Mouse (Mus musculus): ENCODE measurements around the gene Dmap1. TPM values are rescaled to one million over a fixed set of nuclear protein-coding genes. Genes with fewer than 3 reads are reported as not detected.

Gene Dmap1
- polyA plus RNA-seq, 1 experiment, result 20.5 TPM

GRCm38 (mm10) chr4:117634642-117635041, 47.4 kb downstream of the Dmap1 start:
- WGBS, result 79% methylated on average over 7 of the region's 7 CpGs
- TF ChIP-seq CTCF (IDR thresholded peaks at IDR 0.05; ENCODE audit: extremely low read depth, insufficient read length, insufficient replicate concordance, low read depth, low read length), result no peak
- TF ChIP-seq POLR2A (IDR thresholded peaks at IDR 0.05; ENCODE audit: low read depth, low read length), result no peak
- Histone ChIP-seq H3K36me3 (ENCODE audit: control insufficient read depth, insufficient read depth, low read length) (no peaks in the 10 kb centered on the region), H3K4me1 (ENCODE audit: control insufficient read depth, insufficient read depth, insufficient read length, low read length) (peaks cover 23% of the 10 kb centered on the region; the same call in 1 of the 2 replicates), H3K27me3 (ENCODE audit: control insufficient read depth, insufficient read depth, low read length) (no peaks in the 10 kb centered on the region), H3K27ac (ENCODE audit: insufficient read depth, low read depth, low read length) (no peak overlapping the region), H3K4me3 (ENCODE audit: low read depth, low read length) (no peak overlapping the region)

GRCm38 (mm10) chr4:117633527-117633926, 48.5 kb downstream of the Dmap1 start:
- H3K4me3 ChIP-seq (ENCODE audit: low read depth, low read length), result no peak overlapping the region
- no peaks in the 10 kb centered on the region for H3K36me3 ChIP-seq (ENCODE audit: control insufficient read depth, insufficient read depth, low read length)
- no peaks in the 10 kb centered on the region for H3K27me3 ChIP-seq (ENCODE audit: control insufficient read depth, insufficient read depth, low read length)
- WGBS, result 46% methylated on average over 5 of the region's 5 CpGs
- peaks cover 33% of the 10 kb centered on the region for H3K4me1 ChIP-seq (ENCODE audit: control insufficient read depth, insufficient read depth, insufficient read length, low read length)
- peak overlapping the region; percentile 36 for H3K27ac ChIP-seq (ENCODE audit: insufficient read depth, low read depth, low read length)
- no peak for TF ChIP-seq CTCF (IDR thresholded peaks at IDR 0.05; ENCODE audit: extremely low read depth, insufficient read length, insufficient replicate concordance, low read depth, low read length)

GRCm38 (mm10) chr4:117630053-117630670, 51.9 kb downstream of the Dmap1 start:
- TF ChIP-seq POLR2A (IDR thresholded peaks at IDR 0.05; ENCODE audit: low read depth, low read length), result no peak
- no peak for TF ChIP-seq CTCF (IDR thresholded peaks at IDR 0.05; ENCODE audit: extremely low read depth, insufficient read length, insufficient replicate concordance, low read depth, low read length)
- H3K4me1 ChIP-seq (ENCODE audit: control insufficient read depth, insufficient read depth, insufficient read length, low read length), result peaks cover 33% of the 10 kb centered on the region
- H3K27me3 ChIP-seq (ENCODE audit: control insufficient read depth, insufficient read depth, low read length), result no peaks in the 10 kb centered on the region
- WGBS, result 40% methylated on average over 6 of the region's 6 CpGs
- no peak overlapping the region for H3K4me3 ChIP-seq (ENCODE audit: low read depth, low read length)
- H3K27ac ChIP-seq (ENCODE audit: insufficient read depth, low read depth, low read length), result peak overlapping the region; percentile 90
- H3K36me3 ChIP-seq (ENCODE audit: control insufficient read depth, insufficient read depth, low read length), result no peaks in the 10 kb centered on the region

- TF ChIP-seq CTCF (IDR thresholded peaks at IDR 0.05; ENCODE audit: extremely low read depth, insufficient read length, insufficient replicate concordance, low read depth, low read length) (0 out of 2 replicates have a peak, but pooled peaks have one; percentile 25), POLR2A (IDR thresholded peaks at IDR 0.05; ENCODE audit: low read depth, low read length) (no peak)
- 41% methylated on average over 1 of the region's 1 CpGs for WGBS
- Histone ChIP-seq H3K27ac (ENCODE audit: insufficient read depth, low read depth, low read length) (no peak overlapping the region), H3K27me3 (ENCODE audit: control insufficient read depth, insufficient read depth, low read length) (no peaks in the 10 kb centered on the region), H3K4me1 (ENCODE audit: control insufficient read depth, insufficient read depth, insufficient read length, low read length) (peaks cover 27% of the 10 kb centered on the region), H3K4me3 (ENCODE audit: low read depth, low read length) (no peak overlapping the region), H3K36me3 (ENCODE audit: control insufficient read depth, insufficient read depth, low read length) (no peaks in the 10 kb centered on the region)
Measured at GRCm38 (mm10) chr4:117628464-117628863, 53.6 kb downstream of the Dmap1 start.

Other genes starting within 250 kb of the Dmap1 start
- gene Rnf220, start 185.2 kb downstream of the Dmap1 start, polyA plus RNA-seq (2012; rRNA removed), result 40.6 and 73.9 TPM in 2 replicates
- 36.2 and 59.2 TPM in 2 replicates for gene Eri3, start 131.9 kb downstream of the Dmap1 start, polyA plus RNA-seq (2012; rRNA removed)
- not detected in 2 replicates for gene Gm12845, start 42.1 kb upstream of the Dmap1 start, polyA plus RNA-seq (2012; rRNA removed)
- not detected in 2 replicates for gene Klf17, start 83.4 kb upstream of the Dmap1 start, polyA plus RNA-seq (2012; rRNA removed)
- 42.8 and 49.1 TPM in 2 replicates for gene Slc6a9, start 152.2 kb upstream of the Dmap1 start, polyA plus RNA-seq (2012; rRNA removed)
- 0.80 and 2.0 TPM in 2 replicates for gene Ccdc24, start 190.3 kb upstream of the Dmap1 start, polyA plus RNA-seq (2012; rRNA removed)
- gene B4galt2, start 201.2 kb upstream of the Dmap1 start, polyA plus RNA-seq (2012; rRNA removed), result 6.7 and 7.5 TPM in 2 replicates
- gene Atp6v0b, start 205.1 kb upstream of the Dmap1 start, polyA plus RNA-seq (2012; rRNA removed), result 244 and 435 TPM in 2 replicates
- 5.1 and 6.9 TPM in 2 replicates for gene Dph2, start 209.8 kb upstream of the Dmap1 start, polyA plus RNA-seq (2012; rRNA removed)
- 26.6 and 36.8 TPM in 2 replicates for gene Ipo13, start 232.7 kb upstream of the Dmap1 start, polyA plus RNA-seq (2012; rRNA removed)
- gene Artn, start 247.5 kb upstream of the Dmap1 start, polyA plus RNA-seq (2012; rRNA removed), result 1.9 and 3.1 TPM in 2 replicates